Mouse (Mus musculus) right cerebral cortex, postnatal 36 days (tissue): ENCODE measurements at regions not wholly inside any gene's neighbourhood (a gene's known extent, or its start where the extent isn't known, plus 50 kb on each side); places are given as distances from the start of the nearest gene placed in this dataset.

Source experiments
- DNase-seq, 2 experiments: peaks; one replicate each; pipeline ENCODE4 v3.0.0; 2022; ENCODE audit warnings: low spot score in 2 of 2, mixed read lengths in 1 of 2

DNA sequence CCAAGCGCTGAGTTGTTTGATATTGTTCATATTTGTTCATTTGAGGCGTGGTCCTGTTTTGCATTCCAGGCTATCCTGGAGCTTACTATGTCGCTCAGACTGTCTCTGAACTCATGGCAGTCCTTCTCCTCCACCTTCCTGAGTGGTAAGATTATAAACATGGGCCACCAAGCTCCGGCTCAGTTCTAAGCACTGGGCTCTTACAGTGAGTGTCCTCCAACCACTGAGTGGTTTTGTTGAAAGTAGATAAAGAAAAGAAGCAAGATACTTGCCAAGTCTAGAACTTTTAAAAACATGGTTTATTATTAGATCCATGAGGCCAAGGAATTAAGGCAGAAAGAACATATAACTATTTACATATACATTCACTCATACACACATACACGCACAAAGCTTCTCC is 448.7 kb upstream of the Mki67 start:
- no peak for DNase-seq

- no peak for DNase-seq
Measured at GRCm38 (mm10) chr7:136169261-136169660, 453.1 kb upstream of the Mki67 start.

DNA sequence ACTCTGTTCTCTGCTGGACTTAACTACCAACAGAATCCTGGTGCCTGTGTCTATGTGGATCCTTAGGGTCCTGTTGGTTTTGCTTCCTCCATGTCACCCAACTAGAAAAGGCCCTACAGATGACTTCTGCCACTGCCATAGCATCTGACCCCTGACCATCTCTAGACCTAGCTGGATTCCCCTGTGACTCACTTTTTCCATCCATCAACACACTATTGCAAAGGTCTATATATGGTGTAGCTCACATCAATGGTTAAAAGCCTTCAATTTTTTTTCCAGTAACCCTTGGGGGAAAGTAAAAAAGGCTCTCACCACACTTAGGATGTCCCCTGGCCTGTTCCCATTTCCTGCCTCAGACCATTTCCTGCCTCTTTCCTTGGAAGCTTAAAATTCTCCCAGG is 460.2 kb upstream of the Mki67 start:
- no peak for DNase-seq

GRCm38 (mm10) chr7:136180996-136181395 is 464.8 kb upstream of the Mki67 start:
- DNase-seq = no peak

- no peak for DNase-seq
Measured at GRCm38 (mm10) chr7:136182101-136182500, 465.9 kb upstream of the Mki67 start.

DNA sequence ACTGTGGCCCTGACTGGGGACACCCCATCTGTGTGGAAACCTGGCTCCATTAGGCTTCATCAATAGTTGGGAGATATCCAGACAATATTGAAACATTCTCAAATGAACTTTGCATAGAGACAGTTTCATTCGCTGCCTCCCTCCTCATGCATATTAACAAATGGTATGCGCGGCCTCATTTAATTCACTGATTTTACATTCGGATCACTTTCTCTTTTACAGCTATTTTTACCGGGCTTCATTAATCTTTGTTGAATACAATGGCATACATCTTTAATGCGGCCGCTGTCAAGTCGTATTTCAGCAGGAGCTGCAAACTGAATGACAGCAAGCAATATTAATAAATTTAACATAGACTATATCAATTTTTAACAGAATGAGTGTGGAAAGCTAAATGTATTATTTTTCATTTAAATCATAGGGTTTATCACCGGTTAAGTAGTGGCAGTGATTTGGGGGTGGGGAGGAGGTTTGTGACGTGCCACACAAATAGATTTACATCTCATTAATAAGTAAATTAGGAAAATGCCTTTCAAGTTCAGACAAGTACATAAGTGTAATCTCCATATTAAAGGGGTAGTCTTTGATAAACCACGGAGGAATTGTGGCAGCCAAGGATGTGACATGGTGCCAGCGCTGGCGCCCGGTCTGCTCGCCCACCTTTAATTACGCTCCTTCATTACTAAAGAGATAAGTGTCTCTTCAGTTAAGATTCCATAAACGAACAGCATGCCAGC is 480.4 kb upstream of the Mki67 start:
- no peak for DNase-seq

GRCm38 (mm10) chr7:136208879-136209278 is 492.7 kb upstream of the Mki67 start:
- no peak for DNase-seq

GRCm38 (mm10) chr7:136209299-136210171 is 493.4 kb upstream of the Mki67 start:
- no peak for DNase-seq

- DNase-seq = no peak
Measured at GRCm38 (mm10) chr7:136212492-136212891, 496.3 kb upstream of the Mki67 start.

GRCm38 (mm10) chr7:136213057-136213961 is 497.1 kb upstream of the Mki67 start:
- DNase-seq = no peak

GRCm38 (mm10) chr7:136213962-136214308 is 497.8 kb upstream of the Mki67 start:
- no peak for DNase-seq

DNA sequence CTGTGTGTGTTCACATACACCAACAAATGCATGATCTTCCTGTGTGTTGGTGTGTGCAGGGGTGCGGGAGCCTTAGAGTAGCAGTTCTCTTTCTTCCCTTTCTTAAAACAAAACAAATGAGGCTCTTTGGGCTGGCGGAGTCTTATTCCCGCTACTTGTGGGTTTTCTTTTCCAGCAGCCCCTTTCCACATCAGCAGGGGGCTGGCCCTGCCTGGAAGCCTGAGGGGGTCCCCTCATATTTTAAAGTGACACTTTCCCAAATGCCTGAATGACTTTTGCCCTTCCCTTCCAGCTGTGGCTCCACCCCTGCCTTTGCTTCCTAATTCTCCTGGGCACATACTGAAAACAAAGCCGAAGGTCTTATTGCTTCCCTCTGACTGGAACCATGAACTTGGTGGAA is 498.3 kb upstream of the Mki67 start:
- no peak for DNase-seq

- DNase-seq = no peak
Measured at GRCm38 (mm10) chr7:136216734-136217133, 500.6 kb upstream of the Mki67 start.

GRCm38 (mm10) chr7:136219564-136220244 is 503.5 kb upstream of the Mki67 start:
- no peak for DNase-seq

DNA sequence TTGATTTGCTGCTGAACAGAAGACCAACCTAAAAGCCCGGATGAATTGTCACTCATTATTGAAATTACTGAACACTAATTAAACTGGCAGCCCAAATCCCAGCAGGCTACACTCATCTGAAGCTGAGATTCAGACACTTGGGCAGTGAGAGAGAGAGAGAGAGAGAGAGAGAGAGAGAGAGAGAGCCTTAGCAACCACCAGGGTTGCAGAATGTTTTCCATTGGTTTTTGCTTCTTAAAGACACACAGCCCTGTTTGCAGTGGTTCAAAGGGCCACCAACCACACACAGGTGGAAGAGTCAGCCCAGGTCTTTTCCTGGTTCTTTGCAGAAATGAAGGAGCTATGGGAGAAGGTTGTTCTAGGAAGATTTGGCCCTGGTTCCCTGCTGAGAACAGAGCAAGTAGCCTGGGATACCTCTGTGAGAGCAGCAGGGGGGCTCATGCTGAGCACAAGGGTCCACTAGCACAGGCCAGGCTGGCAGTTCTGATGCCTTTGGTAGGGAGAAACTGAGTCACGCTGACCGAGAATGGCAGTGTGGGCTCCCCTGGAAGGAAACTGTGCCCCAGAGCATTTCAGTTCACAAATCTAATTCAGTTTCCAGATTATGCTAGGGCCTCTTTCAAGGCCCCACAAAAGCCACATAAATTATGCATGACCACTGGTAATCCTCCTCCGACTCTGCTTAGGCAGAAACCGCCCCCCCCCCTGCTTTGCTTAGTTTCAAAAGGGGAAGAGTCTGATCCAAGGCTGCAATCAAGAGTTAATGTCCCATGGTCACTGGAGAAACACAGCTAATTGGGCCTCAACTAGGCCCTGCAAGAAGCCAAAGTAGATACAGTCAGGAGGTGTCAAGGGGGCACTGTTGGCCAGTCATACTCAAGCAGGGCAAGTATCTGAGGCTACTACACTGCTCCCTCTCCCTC is 504.3 kb upstream of the Mki67 start:
- no peak for DNase-seq

DNA sequence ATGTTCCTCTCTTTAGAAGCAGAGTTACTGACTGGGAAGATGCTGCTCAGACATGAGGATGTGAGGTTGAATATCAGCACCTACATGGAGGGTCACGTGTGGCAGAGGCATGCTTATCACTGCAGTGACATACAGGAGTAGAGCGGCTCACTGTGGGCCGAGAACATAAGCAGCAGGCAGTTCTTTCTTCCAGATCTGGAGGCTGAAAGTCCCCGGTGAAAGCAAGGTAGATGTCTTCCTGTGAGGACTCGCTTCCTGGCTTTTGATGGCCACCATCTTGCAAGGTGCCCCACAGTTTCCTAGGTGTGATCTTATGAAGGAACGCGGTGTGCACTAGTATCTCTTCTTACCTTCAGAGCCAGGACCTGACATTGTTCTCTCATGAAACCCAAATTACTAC is 505.5 kb upstream of the Mki67 start:
- no peak for DNase-seq

DNA sequence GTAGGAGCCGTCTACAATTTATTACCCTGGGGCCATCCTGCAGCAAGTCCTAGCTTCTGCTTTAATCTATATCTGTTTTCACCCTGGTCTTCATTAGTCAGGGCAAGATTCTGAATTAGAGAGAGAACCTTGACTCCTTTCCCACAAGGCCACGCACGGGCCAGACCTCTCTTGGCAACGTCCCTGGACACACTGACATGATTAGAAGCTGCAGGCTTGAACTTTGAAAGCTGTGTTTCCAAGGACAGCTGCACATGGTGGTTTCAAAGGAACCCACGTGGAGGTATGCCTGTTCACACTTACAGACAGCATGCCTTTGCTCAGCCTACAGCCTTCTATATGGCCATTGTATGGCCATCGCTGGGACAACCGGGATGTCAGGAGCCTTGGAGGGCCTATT is 509.9 kb upstream of the Mki67 start:
- no peak for DNase-seq

GRCm38 (mm10) chr7:136228331-136228730 is 512.2 kb upstream of the Mki67 start:
- DNase-seq = no peak

DNA sequence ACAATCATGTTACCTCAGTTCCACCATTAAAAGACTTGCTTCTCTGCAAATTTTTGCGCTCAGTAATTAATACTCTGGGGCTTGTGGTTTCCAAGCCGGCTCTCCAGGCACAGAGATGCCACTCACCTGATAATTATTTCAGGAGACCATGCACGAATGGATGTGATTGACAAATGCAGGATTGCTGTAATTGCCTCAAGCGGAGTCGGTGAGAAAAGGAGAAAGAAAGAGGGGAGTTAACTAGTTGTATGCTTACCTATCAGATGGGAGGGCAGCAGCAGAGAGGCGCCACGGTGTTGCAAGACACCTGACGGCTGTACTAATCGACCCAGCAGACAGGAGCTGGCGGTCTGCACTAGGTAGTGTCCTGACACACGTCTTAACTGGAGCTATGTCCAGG is 513.4 kb upstream of the Mki67 start:
- DNase-seq = no peak

- DNase-seq = no peak
Measured at GRCm38 (mm10) chr7:136232177-136232576, 516.0 kb upstream of the Mki67 start.
